Mouse (Mus musculus) adrenal gland (tissue): ENCODE results near the gene Arpp21.

Experiments used
- intact Hi-C: fragments of 180-260 bp; cut with DNase I; formaldehyde crosslinking; loops from one replicate; pipeline ENCODE4 v1.15.1; 2025
- long read RNA-seq, 2 experiments: library from polyadenylated mRNA; unstranded; transcript quantifications; one replicate each; pipeline ENCODE4 v2.0.0; 2020; ENCODE audit warnings: borderline replicate concordance in 1 of 2; ENCODE audit not compliant: insufficient replicate concordance in 1 of 2

Gene Arpp21
- long read RNA-seq, experiment 1, result 0 reads
- long read RNA-seq, experiment 2, result 0 reads

DNA sequence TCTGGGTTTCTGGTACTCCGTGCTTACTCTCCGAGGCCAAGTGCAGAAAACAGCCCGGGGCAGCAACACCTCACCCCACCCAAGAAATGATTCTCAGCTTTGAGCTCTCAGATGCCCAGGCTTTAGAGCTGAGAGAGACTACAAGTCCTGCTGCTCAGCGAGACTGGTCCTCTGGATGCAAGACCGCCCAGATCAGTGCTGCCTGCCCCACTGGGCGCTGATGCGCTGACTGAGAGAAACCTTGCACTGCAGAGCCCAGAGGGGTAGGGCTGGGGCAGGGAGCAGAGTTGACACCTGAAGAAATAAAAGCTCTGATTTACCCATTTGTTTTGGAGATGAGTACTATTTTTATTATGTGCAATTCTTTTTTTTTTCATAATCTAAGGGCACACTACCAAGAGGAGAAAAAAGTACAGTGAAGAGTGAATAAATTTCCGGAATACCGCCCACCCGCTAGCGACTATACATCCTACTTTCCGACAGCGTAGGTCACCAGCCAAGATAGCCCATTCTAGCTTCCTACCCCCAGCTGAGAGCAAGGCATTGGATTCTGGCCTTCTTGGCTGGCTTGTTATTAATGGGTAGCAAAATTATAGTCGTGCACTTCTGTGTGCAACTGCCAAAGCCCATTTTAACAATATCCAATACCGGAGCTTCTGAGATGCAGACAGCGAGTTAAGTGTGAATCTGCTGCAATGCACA lies at the start of gene Arpp21:
TSS of gene Arpp21 (minus strand) at position 243 of the 702 bp plus-strand sequence.
- intact Hi-C loops, result no loop called here

DNA sequence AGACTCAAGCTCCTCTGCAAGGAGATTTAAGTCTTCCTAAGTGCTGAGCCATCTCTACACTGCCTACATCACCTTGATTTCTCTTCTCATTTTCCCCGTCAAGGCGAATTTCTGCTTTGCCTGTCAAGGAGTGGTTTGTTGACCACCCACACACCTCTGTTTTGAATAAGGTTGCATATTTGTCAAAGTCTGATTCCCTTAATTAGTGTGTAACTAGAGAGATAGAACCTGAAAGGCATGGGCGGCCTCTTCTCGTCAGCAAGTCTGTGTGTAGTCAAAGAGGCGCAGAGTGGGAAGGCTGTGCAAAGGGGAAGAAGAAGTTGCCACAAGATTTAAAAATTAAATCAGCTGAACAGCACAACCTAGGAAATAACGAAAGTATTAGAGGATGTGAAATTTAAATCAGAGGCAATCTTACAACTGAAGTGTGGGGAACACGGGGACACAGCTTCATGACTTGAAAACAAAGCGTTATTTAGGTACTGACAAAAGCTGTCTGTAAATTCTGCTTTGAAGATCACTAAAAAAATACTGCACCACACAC lies 36.8 kb upstream of the Arpp21 start:
- intact Hi-C loops, result no loop called here

DNA sequence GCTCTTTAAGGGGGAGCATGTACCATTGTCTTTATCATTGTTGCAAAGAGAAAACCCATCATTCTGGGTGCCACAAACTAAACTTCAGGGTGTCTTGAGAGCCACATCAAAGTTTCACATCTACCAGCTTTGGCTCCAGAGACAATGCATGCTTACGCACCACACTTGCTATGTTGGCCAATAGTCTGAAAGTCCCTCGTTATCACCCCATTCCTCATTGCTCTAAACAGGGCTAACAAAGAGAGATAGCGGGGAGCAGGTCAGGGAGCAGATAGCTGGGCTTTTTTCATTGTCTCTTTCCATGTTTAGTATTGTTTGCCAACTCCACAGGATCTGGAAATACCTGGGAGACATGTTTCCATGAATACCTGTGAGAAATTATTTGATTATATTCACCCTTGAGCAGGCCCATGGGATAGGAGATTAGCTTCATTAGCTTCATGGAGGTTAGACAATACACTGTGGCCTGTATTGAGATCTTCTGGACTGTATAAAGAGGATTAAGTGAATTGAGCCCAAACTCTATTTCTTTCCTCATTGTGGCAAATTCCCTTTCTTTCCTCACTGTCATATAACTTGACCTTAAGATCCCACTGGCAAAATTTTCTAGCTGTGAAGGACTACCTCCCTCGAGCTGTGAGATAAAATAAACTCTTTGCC lies 29.4 kb upstream of the Arpp21 start:
- intact Hi-C loops, result no loop called here

DNA sequence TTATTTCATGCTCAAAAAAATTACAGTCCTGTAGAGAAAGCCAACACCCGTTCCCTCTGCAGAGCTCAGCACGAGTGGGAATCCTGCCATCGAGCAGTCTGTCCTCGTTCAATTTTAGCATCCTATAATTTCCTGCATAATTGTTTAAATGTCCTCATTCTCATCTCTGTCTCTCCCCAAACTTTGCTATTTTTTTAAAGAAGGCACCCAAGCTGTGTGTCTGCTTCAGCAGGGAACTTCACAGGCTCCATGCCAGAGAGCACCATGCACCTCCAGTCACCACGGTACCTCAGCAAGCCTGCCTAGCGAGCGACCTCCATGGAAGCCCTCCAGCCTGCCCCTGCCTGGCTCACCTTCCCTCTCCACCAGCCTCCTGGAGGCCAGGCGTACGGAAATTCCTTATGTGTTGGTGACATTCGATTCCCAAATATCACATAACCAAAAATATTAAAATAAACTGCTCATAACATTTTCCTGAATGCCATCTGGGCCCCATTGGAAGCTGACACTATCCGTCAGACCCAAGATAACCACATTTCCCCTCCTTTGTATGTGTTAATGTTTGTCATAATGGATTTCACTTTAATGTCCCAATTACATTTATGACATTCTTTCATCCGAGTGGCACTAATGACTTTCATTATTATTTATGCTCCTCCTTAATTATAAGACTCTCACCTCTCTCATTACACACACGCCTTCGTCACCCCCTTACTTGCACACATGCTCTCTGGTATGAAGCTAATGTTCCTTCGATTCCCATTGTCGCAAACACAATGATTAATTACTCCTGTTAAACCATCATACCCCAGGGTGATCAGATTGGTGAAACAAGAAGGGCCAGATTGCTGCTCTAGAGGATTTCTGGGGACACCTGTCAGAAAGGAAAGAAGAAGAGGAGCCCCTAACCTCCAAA lies 26.5 kb upstream of the Arpp21 start:
- intact Hi-C loops, result no loop called here

DNA sequence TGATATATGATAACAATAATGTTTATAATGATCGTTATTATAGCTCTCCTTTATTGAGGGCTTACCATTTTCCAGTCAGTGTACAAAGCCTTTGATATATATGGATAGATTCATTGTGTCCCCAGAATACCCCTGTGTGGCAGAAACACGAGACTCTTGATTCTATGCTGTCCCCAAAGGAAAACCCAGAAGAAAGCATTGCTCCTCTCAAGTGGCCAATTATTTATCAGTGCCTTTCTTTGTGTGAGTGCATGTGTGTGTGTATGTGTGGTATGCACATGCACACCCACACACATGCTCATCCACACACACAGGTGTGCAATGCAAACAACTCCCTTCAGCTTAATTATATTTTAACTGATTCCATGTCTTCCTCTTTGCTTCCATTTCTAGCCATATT lies 25.8 kb upstream of the Arpp21 start:
- intact Hi-C loops, result no loop called here

DNA sequence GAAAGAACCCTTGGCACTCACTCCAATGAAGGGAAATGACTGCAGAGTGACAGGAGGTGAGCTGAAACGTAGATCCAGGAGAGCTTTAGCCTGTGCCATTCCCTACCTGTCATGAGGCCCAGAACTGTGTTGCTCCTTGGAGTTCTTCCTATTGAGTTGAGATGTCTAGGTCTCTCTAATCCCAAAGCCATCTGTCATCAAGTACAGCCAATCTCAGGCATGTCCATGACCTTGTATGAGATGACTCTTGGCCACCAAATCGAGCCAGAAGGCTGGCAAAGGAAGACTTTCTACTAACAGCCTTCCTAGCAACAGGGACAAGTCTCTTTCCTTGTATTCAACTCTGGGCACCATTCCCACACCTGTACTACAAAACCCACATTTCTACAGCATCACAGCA lies 25.0 kb upstream of the Arpp21 start:
- intact Hi-C loops, result no loop called here

DNA sequence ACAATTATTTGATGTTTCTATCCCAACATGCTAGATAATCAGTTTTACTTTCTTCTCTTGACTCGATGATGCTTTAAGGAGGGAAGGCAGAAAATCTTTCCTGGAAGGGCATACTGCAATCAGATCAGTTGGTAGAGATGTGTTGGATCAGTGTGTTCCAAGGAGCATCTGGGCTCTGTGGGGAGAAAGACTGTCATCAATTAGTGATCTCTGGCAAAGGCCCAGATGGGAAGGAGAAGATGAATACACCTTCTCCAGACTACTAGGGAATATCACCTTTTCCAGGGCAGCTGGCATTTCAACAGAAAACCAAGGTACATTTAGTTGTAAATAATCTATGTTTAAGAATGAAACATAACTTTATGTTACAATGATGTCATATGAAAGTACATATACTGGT lies 22.8 kb upstream of the Arpp21 start:
- intact Hi-C loops, result no loop called here

DNA sequence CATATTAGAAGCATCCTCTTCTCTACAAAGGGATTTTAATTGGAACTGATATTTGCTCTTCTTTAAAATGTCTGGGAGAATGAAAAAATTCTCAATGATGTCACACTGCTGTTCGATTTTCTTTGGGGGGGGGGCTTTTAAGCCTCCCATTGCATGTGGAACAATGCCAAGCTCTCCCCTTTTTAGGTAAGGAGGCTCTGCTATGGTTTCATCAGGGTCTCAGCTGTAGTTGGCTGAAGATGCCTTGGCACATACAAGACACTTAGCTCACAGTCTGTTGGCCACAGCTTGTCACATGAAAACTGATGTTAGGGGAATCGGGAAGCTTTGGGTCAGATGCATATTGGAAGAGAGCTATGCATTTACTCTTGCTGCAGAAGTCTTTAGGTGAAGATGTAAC lies 20.2 kb upstream of the Arpp21 start:
- intact Hi-C loops, result no loop called here

DNA sequence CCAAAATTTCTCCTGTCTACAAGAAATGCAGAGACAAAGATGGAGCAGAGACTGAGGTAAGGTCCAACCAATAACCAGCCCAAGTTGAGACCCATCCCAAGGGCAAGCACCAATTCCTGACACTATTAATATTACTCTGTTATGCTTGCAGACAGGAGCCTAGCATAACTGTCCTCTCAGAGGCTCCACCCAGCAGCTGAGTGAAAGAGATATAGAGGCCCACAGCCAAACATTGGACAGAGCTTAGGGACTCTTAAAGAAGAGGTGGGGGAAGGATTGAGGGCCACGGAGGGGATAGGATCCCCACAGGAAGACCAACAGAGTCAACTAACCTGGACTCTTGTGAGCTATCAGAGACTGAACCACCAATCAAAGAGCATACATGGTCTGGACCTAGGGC lies 18.0 kb upstream of the Arpp21 start:
- intact Hi-C loops, result no loop called here

DNA sequence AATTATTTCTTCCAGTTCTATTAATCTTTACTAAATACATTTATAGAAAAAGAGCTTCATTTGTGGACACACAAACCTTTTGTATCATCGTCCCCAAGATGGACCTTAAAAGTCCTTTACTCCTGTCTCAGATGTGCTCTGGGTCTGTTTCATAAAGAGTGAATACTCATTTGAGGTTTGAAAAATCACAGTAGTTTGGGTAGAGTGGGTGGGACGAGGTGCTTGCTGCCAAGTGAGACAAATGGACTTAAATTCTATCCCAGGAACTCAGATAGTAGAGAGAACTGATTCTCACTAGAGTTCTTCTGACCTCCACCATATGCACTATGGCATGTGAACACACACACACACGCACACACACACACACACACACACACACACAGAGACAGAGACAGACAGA lies 16.1 kb upstream of the Arpp21 start:
- intact Hi-C loops, result no loop called here

DNA sequence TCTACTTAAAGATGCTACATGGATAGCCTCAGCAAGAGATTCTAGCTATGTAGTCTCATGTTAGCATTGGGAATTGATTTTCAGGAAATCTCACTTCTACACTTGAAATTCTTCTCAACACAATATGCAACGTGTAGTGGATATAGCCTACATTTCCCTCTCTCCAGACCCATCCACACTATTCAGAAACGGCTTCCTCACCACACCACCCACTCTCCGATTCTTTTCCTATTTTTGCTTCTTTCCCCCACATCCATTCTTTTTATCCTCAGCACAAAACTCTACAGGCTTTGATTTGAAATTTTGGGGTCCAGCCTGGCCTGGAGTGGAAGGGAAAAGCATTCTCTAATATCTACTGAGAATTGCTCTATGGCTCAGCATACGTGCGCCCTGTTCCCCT lies 15.6 kb upstream of the Arpp21 start:
- intact Hi-C loops, result no loop called here

DNA sequence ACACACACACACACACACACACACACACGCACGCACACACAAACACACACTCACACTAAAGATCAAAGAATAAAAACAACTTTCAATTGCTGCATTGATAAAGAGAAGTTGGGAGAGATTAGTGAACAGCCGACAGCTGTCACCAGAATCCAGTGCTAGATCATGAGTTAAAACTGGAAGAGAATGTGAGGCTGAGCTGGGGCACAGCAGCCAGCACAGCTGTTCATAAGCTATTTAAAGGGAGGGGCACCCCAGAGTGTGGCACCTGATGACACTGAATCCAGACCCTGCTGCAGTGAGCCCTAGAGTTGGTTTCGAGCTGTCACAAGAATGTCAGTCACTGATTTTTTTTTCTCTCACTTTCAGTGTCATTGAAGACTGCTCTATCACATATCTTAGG lies 14.0 kb upstream of the Arpp21 start:
- intact Hi-C loops, result no loop called here

DNA sequence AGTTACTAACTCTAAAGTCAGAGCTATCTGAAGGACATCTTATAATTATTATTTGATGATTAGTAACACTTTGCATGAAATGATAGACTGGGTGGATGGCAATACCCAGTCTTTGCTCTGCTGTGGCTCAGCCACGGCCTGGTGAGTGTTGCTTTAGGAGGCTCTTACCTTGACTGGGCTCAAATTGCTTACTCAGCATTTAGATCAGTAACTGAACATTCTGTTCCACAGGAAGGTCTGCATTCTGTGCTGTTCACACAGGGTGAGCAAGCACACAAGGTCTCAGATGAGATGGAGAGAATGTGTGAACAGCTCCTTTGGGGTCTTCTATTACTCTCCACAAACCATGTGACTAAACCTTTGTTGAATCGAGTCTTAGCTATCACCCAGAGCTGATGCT lies 11.4 kb upstream of the Arpp21 start:
- intact Hi-C loops, result no loop called here

DNA sequence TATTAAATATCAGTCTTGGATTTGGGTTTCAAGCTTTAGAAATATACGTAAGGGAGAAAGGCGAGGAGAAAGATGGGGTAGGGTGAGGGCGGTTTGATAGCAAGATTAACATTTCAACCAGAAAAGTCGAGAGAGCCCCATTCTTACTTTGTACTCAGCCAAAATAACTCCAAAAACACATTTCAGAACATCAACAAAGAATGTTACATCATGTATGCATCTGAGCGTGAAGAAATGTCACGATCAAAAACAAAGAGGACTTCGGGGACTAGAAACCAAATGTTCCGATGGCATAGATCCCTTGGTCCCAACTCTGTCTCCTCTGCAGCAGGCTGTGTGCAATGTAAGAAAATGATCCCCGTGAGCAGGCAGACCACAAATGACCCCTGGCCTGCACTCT lies 2.4 kb upstream of the Arpp21 start:
- intact Hi-C loops, result no loop called here

DNA sequence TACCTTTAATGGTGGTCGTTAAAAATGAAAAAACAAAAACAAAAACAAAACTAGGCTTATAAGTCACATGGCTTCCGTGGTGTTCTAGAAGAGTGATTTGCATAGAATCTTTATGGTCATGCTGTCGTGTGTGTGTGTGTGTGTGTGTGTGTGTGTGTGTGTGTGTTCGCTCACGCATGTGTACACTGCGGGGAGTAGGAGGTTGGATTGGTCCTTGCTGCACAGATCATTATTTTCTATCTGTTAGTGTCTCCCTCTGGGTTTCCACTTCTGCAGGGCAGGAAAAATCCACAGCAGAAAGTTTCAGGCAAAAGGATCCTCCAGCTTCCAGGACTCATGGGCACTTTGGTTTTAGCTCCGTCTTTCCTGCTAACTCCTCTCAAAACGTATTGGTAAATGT lies 813 bp upstream of the Arpp21 start:
- intact Hi-C loops, result no loop called here

DNA sequence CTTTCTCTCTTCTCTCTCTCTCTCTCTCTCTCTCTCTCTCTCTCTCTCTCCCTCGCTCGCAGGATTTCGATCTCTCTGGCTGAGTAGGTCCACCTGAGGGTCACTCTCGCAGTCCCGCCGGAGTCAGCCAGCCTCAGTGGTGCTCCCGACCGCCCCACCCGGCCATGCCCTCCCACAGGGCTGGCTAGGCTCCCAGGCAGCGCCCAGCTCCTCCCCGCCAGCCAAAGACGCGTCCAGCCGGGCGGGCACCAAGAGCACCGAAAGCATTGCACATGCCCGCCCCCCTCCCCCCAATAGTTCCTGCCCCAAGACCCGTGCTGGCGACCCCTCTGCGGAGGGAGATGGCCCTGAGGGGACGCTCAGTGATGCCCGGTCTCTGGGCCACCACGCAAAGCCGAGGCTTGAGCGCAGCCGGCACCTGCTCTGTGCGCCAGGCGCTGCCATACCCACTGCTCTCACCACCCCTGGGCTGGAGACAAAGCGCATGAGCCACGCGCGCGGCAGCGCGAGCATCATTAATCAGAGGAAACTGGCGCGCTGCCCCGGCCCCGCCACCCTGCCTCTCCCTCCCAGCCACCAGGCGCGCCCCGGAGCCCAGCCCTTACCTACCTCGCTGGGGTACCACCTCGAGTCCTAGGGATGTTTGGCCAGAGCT lies 570 bp downstream of the Arpp21 start:
- intact Hi-C loops, result no loop called here

DNA sequence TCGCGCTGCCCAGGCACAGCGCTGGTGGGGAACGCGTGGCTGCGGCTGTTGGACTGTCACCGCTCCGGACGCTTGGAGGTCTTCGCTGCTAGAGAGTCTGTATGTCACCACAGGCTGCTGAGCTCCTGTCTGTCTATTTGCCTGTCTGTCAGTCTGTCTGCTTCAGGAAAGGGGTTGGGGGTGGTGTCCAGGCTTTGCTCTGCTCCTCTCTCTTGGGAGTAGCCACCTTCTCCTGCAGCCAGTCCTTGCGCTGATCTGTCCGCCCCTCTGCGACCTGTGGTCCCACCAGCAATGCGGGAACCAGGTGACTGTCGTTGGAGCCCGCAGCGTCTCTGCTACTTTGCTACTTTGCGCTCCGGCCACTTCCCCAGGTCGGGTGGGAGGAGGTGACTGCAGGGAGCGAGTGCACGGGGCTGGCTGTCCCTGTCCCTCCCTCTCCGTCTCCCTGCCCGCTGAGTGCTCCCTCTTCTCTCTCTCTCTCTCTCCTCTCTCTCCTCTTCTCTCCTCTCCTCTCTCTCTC lies 1.2 kb downstream of the Arpp21 start:
- intact Hi-C loops, result no loop called here

DNA sequence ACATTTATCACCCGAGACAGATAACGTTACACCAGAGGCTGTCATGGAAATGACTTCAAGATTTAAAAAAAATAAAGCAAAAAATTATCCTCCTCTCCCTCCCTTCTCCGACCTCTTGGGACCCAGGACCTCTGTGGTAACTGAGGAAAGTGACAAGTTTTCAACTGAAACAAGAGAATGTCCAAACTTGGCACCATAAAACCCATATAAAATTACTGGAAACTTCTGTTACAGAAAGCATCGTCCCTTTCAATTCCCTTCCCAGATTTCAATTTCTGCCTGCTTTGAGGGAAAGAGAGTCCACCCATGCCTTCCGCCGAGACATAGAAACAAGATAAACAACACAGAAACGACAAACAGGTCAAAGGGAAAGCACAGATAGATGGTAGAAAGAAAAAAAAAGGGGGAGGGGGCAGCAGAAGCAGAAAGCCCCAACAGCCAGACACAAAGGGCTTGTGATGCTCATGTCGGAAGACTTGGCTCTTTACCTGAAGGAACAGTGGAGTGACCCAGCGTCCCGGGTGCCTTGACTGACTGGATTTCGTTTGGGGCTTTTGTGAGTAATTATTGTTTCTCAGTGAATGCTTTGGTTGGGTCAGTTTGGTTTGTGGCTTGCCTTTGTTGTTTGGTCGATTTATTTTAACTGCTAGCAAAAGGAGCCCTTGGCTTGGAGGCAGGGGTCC lies 1.8 kb downstream of the Arpp21 start:
- intact Hi-C loops, result no loop called here

DNA sequence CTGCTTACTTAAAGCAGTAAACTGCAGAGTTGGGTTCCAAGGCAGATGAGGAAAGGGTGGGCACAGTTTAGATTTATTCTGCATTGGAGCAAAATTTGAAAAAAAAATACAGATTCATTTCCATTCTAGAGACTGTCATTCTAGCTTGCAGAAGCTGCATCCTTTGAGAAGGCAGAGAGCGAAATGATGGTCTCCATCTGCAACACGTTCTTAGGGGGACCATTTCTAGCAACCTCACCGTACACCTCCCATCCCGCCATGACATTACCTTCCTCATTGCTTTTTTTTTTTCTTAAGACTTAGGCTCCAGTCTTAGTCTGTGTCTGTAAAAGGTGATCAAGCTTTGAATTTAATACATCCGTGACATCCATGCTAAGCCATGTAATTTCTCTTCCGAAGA lies 2.4 kb downstream of the Arpp21 start:
- intact Hi-C loops, result no loop called here

DNA sequence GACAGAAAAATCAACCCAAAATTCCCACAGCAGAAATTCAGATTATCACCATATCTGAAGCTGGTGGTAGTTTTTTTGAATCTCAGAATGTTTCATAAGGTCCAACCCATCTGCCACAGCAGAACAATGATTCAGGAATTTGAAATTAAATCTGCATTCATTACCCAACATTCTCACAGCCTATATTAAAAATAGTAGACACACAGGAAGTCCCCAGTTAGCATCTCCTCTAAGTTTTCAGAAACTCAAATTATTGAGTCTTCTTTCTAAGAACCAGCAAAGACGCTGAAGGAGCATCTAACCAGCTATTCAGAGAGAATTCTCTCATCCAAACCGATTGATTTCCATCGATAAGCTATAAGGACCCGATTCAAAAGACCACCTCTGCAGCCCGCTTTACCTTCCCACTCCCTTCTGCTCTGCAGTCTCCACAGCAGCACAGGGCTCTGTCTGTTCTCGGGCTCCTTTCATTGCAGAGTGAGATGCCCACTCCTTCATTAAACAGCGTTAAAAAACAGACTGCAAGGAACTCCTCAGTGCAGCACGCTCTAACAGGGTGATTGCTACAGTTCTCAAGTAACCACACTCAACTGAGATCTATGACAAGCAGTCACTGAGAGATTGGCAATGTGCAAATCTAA lies 3.7 kb downstream of the Arpp21 start:
- intact Hi-C loops, result no loop called here
